Mouse (Mus musculus) liver, embryonic 16.5 days (tissue): ENCODE measurements around the gene Serpinh1. TPM values are rescaled to one million over a fixed set of nuclear protein-coding genes. Genes with fewer than 3 reads are reported as not detected.
A peak's percentile ranks its signal among the peaks of the same experiment; 100 is the strongest.

Experiments used
- ATAC-seq: fragments of 200-750 bp; cut with Nextera tagmentation; 2 replicates; pipeline ENCODE4 v1.8.0; 2017; ENCODE audit warnings: low read depth, mild to moderate bottlenecking, moderate number of reproducible peaks, moderate library complexity
- H3K27ac ChIP-seq: fragments of 300-500 bp; sonication (generic); 2 replicates; pipeline ENCODE4 v1.5.1; 2014; ENCODE audit warnings: mild to moderate bottlenecking, low read length
- H3K27me3 ChIP-seq: fragments of 300-500 bp; sonication (generic); 2 replicates; pipeline ENCODE4 v1.6.1; 2014; ENCODE audit warnings: low read depth, low read length, mixed read lengths; ENCODE audit not compliant: control insufficient read depth, insufficient read depth
- H3K36me3 ChIP-seq: fragments of 300-500 bp; sonication (generic); 2 replicates; pipeline ENCODE4 v1.6.1; 2014; ENCODE audit warnings: mild to moderate bottlenecking; ENCODE audit not compliant: control insufficient read depth, insufficient read depth
- H3K4me1 ChIP-seq: fragments of 300-500 bp; sonication (generic); 2 replicates; pipeline ENCODE4 v1.6.1; 2014; ENCODE audit warnings: low read depth, low read length, mixed read lengths; ENCODE audit not compliant: control insufficient read depth
- H3K4me2 ChIP-seq: fragments of 300-500 bp; sonication (generic); 2 replicates; pipeline ENCODE4 v1.6.1; 2014; ENCODE audit warnings: low read depth, low read length, mixed read lengths
- H3K4me3 ChIP-seq: fragments of 300-500 bp; sonication (generic); 2 replicates; pipeline ENCODE4 v1.5.1; 2014; ENCODE audit warnings: low read depth, mild to moderate bottlenecking, low read length
- H3K9ac ChIP-seq: fragments of 300-500 bp; sonication (generic); 2 replicates; pipeline ENCODE4 v1.6.1; 2014; ENCODE audit warnings: low read depth, low read length
- H3K9me3 ChIP-seq: fragments of 300-500 bp; sonication (generic); replicated peaks from 2 replicates; pipeline ENCODE4 v1.6.1; 2016; ENCODE audit warnings: low read length; ENCODE audit not compliant: control insufficient read depth
- WGBS: fragments of 180-500 bp; shearing (Covaris S2); extraction: QIAGEN DNeasy Blood & Tissue Kit; methylation state at CpG from one replicate; pipeline ENCODE4 v1.1.7; 2014; ENCODE audit not compliant: insufficient replicate concordance; 5-methylcytosine and 5-hydroxymethylcytosine counted together
- polyA plus RNA-seq: library from polyadenylated mRNA; unstranded; fragments of >200 nt; fragmentation: Nextera tagmentation; extraction: Ambion mirVana; gene quantifications from 2 replicates; pipeline ENCODE4 v1.2.1, GENCODE M21; 2015

Gene Serpinh1
- 68.7 and 72.1 TPM in 2 replicates for polyA plus RNA-seq

DNA sequence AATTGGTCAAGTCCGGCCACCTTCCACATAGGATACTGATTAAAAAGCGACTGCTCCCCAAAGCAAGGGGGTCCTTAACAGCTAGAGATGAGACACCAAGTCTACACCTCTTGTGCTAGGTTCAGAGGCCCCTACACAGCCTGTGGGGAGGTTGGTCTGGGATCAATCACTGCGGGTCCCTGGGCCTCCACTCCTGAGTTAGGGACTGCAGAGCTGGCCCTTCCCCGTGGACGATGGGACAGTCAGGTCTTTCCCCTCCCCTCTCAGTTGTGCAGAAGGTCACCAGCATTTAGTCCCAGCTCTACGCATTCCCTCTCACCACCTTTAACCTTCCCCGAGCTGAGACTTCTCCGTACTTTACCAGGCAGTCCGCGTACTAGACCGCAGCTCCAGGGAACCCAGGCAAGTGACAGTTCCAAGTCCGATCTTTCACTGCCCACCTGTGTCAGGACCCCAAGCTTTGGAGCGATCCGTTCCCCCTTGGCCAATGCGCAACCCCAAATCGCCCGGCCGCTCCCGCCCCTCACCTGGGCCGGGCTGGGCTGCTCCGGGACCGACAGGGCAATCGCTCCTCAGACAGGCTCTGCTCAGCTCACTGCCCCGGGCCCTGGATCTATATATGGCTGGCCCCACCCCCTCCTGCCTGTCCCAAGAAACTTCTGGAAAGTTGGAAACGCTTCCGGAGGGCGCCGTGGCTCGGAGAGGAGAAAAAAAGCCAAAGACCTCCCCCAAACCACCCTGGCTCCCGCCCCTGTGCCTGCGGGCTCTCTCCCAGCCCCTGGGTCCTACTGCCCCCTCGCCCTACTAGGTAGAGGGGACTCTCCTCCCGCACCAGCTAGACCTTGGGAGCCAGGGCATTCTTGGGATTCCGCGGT lies at the start of gene Serpinh1:
TSS of gene Serpinh1 (minus strand) at position 714 of the 875 bp plus-strand sequence.
- no peaks in the 10 kb centered on the region; the same call in 1 of the 2 replicates for H3K36me3 ChIP-seq
- 4% methylated on average over 35 of the region's 35 CpGs for WGBS
- H3K27ac ChIP-seq = peak within 1 kb of the TSS; percentile 43; the same call in 1 of the 2 replicates
- H3K27me3 ChIP-seq = peaks cover 8% of the 10 kb centered on the region
- peaks cover 6% of the 10 kb centered on the region for H3K4me1 ChIP-seq
- peak within 1 kb of the TSS; percentile 49 for H3K4me2 ChIP-seq
- peak within 1 kb of the TSS; percentile 52 for H3K4me3 ChIP-seq
- H3K9ac ChIP-seq = peak within 1 kb of the TSS; percentile 46
- H3K9me3 ChIP-seq = no peaks in the 10 kb centered on the region
- peak; percentile 49 for ATAC-seq

DNA sequence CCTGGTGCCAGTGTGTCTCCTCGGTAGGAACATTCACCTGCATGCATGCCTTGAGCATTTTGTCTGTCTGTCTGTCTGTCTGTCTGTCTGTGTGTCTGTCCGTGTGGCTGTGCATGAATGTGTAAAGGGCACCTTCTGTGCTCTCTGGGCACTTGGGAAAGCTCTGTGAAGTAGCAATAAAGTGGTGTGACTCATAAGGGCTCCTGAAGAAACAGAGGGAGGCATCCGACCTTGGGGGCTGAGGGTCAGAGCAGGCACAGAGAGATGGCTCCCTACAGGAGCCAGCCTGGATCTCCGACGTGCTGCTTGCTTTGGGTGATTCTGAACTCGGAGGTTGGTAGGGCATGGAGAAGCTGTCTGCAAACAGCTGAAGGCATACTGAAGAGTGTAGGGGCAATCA lies 49.4 kb upstream of the Serpinh1 start:
- ATAC-seq = no peak
- no peaks in the 10 kb centered on the region for H3K36me3 ChIP-seq
- H3K27me3 ChIP-seq = no peaks in the 10 kb centered on the region; the same call in 1 of the 2 replicates
- WGBS = 55% methylated on average over 6 of the region's 6 CpGs
- H3K4me1 ChIP-seq = no peaks in the 10 kb centered on the region; the same call in 1 of the 2 replicates
- H3K4me2 ChIP-seq = no peak overlapping the region
- no peak overlapping the region for H3K27ac ChIP-seq
- H3K4me3 ChIP-seq = no peak overlapping the region
- no peaks in the 10 kb centered on the region for H3K9me3 ChIP-seq
- H3K9ac ChIP-seq = no peak overlapping the region

DNA sequence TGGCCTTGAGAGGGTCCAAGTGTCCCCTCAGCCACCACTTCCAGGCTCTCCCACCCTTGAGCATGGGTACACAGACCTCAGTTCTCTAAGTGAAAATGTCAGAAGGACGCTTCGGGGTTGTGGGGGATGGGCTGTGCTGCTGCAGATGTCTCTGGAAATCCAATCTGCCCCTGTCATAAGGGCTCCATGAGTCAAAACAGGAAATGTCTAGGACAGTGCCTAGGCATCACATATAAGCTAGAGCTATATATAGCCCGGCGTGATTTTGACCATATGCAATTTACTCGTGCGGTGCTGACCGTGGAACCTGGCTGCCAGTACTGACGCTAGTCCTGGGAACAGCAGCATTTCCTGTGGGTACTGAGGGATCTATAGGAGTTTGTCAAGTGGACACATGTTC lies 48.3 kb upstream of the Serpinh1 start:
- H3K27ac ChIP-seq = no peak overlapping the region
- H3K27me3 ChIP-seq = no peaks in the 10 kb centered on the region; the same call in 1 of the 2 replicates
- no peak overlapping the region for H3K9ac ChIP-seq
- no peaks in the 10 kb centered on the region for H3K36me3 ChIP-seq
- no peak overlapping the region for H3K4me3 ChIP-seq
- H3K9me3 ChIP-seq = no peaks in the 10 kb centered on the region
- 27% methylated on average over 8 of the region's 8 CpGs for WGBS
- no peak; the same call in 1 of the 2 replicates for ATAC-seq
- no peak overlapping the region for H3K4me2 ChIP-seq
- H3K4me1 ChIP-seq = no peaks in the 10 kb centered on the region; the same call in 1 of the 2 replicates

DNA sequence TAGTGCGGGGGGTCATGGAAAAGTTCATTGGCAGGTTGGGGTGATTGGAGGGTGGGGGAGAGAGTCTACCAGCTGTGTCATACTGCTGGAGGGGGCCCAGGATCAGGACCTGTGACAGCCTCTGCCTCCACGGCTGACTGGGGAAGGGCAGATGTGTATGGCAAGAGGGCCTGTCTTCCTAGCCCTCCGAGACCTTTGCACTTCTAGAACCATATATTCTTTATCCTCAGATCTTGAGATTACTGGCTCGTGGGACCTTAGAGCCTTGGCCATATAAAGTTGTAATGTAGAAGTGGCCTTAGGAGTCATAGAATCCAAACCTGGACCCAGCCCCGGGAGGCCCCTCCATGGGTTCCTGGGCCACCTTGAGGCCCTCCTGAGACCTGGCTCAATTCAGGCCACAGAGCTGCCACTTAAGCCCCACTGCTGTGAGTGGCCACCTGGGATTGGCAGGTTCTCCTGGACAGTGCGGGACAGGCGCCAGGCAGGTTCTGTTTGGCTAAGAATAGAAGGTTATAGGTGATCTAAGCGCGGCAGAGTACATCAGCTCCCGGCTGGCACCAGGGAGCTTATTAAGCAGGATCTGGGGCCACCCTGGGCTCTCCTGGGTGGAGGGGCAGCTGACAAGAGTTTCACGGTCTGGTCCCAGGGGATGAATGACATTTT lies 44.1 kb upstream of the Serpinh1 start:
- Histone ChIP-seq H3K4me1 (no peaks in the 10 kb centered on the region; the same call in 1 of the 2 replicates), H3K4me2 (no peak overlapping the region), H3K9ac (no peak overlapping the region), H3K9me3 (no peaks in the 10 kb centered on the region), H3K27me3 (no peaks in the 10 kb centered on the region), H3K27ac (no peak overlapping the region), H3K36me3 (no peaks in the 10 kb centered on the region), H3K4me3 (no peak overlapping the region)
- 68% methylated on average over 11 of the region's 11 CpGs for WGBS
- no peak for ATAC-seq

DNA sequence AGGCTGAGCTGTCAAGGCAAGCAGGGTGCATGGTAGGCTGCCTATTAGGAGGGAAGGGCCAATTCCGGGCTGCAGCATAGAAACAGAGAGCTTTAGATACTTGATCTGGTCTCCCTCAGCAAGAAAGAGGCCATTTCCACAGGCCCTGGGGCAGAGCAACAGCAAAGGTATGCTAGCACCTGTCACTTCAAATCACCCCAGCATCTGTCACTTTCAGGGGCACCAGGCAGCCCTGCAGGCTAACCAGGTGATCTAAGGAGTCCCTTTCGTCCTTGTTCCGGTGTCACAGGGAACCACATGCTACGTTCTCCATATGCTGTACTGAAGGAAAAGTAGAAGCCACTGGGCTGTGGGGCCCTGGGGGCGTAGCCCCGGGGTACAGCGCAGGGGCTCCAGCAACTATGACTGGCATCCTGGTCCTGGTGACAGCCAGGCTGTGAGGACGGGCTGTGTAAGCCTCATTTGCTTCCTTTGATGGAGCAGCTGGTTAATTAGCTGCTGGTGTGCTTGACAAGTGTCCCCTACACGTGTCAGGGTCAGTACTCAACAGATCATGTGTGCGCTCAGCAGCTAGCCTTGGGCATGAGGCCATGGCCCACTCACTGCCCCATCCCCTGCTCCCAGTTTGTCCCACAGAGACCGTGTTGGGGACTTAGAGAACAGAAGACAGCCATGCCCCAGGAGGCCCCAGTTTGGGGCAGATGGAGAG lies 43.0 kb upstream of the Serpinh1 start:
- H3K9me3 ChIP-seq = no peaks in the 10 kb centered on the region
- no peaks in the 10 kb centered on the region for H3K27me3 ChIP-seq
- H3K4me3 ChIP-seq = no peak overlapping the region
- no peak overlapping the region for H3K27ac ChIP-seq
- no peaks in the 10 kb centered on the region for H3K36me3 ChIP-seq
- WGBS = 63% methylated on average over 11 of the region's 11 CpGs
- no peak overlapping the region for H3K9ac ChIP-seq
- no peak overlapping the region for H3K4me2 ChIP-seq
- H3K4me1 ChIP-seq = no peaks in the 10 kb centered on the region
- ATAC-seq = no peak

DNA sequence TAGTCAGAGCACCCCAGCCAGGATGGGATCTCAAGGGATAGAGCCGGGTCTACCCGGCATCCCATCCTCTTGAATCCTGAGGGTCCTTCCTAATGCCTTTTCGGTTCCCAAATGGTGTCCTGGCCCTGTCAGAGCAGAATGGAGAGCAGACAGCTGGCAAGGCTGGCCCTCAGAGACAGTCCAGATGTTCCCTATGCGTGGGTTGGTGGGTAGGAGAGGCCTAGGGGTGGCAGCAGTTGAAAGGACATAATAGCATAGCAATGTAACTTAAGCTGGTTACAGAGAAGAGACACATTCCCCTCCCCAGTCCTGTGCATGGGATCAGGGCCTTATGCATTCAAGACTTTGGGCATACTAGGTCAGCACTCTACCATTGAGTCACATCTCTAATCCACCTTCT lies 42.3 kb upstream of the Serpinh1 start:
- Histone ChIP-seq H3K27ac (no peak overlapping the region), H3K4me1 (no peaks in the 10 kb centered on the region), H3K4me2 (no peak overlapping the region), H3K4me3 (no peak overlapping the region), H3K9ac (no peak overlapping the region), H3K36me3 (no peaks in the 10 kb centered on the region), H3K9me3 (no peaks in the 10 kb centered on the region), H3K27me3 (no peaks in the 10 kb centered on the region)
- 59% methylated on average over 4 of the region's 4 CpGs for WGBS
- no peak for ATAC-seq

DNA sequence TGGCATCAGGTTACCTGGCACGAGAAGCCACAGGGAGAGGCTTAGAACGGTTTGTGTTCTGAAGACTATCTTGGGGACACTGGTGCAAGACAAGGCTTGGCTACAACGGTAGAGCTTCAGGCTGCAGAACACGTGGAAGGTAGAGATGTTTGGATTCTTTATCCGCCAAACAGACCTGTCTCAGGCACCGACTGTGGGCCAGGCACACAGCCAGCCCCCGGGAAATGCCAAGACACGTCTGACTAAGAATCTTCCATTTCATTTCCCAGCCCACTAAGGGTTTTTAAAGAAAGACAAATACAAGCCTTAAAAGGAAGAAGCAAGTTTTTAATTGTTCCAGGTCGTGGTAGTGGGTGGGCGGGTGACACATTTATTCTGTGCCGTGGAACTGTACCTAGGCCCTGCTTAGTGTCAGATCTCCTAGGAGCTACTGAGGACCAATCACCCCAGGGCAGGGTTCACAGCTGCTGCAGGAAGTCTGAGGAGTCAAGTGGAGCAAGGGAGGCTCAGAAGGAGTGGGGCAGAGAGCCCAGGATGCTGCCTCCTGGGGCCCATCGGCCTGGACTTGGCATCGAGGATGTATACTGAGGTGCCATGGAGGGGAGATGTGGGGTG lies 40.8 kb upstream of the Serpinh1 start:
- Histone ChIP-seq H3K4me1 (no peaks in the 10 kb centered on the region), H3K36me3 (no peaks in the 10 kb centered on the region), H3K4me2 (no peak overlapping the region), H3K9me3 (no peaks in the 10 kb centered on the region), H3K9ac (no peak overlapping the region), H3K27me3 (no peaks in the 10 kb centered on the region), H3K27ac (no peak overlapping the region), H3K4me3 (no peak overlapping the region)
- ATAC-seq = no peak
- WGBS = 66% methylated on average over 13 of the region's 13 CpGs

DNA sequence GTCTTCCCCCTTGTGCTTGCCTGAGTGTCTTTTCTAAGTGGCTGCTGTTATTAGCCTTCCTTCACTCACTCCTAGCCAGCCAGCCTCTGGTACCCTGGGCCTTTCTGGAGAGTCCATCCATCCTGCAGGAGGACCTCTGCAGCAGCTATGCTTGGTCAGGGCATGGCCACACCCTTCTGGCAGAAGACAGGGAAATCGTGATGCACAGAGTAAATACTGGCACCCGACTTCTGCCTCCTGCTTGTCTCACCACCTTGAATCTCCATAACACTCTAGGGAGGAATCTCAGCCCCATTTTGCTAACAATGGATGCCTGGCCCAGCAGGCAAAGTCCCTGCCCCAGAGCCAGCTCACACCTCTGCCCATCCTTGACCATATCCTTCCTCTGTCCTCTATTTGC lies 39.7 kb upstream of the Serpinh1 start:
- ATAC-seq = no peak
- no peaks in the 10 kb centered on the region for H3K27me3 ChIP-seq
- no peaks in the 10 kb centered on the region for H3K9me3 ChIP-seq
- H3K36me3 ChIP-seq = no peaks in the 10 kb centered on the region
- H3K4me3 ChIP-seq = no peak overlapping the region
- no peak overlapping the region for H3K9ac ChIP-seq
- H3K27ac ChIP-seq = no peak overlapping the region
- 49% methylated on average over 2 of the region's 2 CpGs for WGBS
- no peaks in the 10 kb centered on the region for H3K4me1 ChIP-seq
- no peak overlapping the region for H3K4me2 ChIP-seq
